Mouse (Mus musculus) WW6 (cell line): Measurements from ENCODE around the gene March6.

ENCODE experiments used
- DNase-seq: peaks from one replicate; pipeline ENCODE4 v3.0.0-alpha.2; 2013; ENCODE audit warnings: low read depth, low spot score

March6 gene

GRCm38 (mm10) chr15:31417409-31417795, 113.5 kb downstream of the March6 start:
- DNase-seq, result no peak

GRCm38 (mm10) chr15:31415181-31415580, 115.7 kb downstream of the March6 start:
- DNase-seq, result no peak

GRCm38 (mm10) chr15:31414179-31414898, 116.5 kb downstream of the March6 start:
- no peak for DNase-seq

GRCm38 (mm10) chr15:31413662-31414061, 117.2 kb downstream of the March6 start:
- no peak for DNase-seq

GRCm38 (mm10) chr15:31412933-31413332, 117.9 kb downstream of the March6 start:
- no peak for DNase-seq

GRCm38 (mm10) chr15:31412436-31412835, 118.4 kb downstream of the March6 start:
- no peak for DNase-seq

GRCm38 (mm10) chr15:31407490-31407889, 123.4 kb downstream of the March6 start:
- DNase-seq, result no peak

GRCm38 (mm10) chr15:31406881-31407280, 124.0 kb downstream of the March6 start:
- DNase-seq, result no peak
